Mouse (Mus musculus) thymus, postnatal 10 days (tissue): ENCODE data around the gene Hivep3.
A peak's percentile ranks its signal among the peaks of the same experiment; 100 is the strongest.

Source experiments
- DNase-seq, 2 experiments: peaks; one replicate each; pipeline ENCODE4 v3.0.0; 2021; ENCODE audit warnings: low spot score in 2 of 2

The Hivep3 gene

GRCm38 (mm10) chr4:120104599-120104998, 371.0 kb downstream of the Hivep3 start:
- DNase-seq, result peak; percentile 53 to 83

- no peak for DNase-seq
Measured at GRCm38 (mm10) chr4:120106362-120106761, 372.8 kb downstream of the Hivep3 start.

GRCm38 (mm10) chr4:120107787-120108186, 374.2 kb downstream of the Hivep3 start:
- DNase-seq, result no peak

GRCm38 (mm10) chr4:120115516-120115915, 381.9 kb downstream of the Hivep3 start:
- no peak for DNase-seq

- DNase-seq, result no peak
Measured at GRCm38 (mm10) chr4:120116312-120116711, 382.7 kb downstream of the Hivep3 start.

DNA sequence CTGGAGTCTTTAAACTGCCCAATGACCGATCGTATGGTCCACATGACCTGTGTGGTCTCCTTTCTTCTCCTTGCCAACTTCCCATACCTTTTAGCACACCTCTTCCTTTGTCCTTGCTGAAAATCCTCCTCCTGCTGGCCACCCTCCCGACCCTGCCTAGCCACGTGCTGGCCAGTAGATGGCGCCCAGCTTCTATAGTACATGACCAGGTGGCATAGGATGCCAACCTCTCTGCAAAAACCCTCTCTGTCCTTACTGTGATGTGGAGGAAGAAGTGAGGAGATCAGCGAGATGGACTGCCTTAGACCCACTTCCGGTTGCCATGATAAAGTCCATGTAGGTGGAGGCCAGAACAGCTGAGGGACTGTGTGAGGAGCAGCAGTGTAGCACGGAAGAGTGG, 386.7 kb downstream of the Hivep3 start:
- peak; percentile 21 to 54 for DNase-seq

- no peak for DNase-seq
Measured at GRCm38 (mm10) chr4:120124656-120125055, 391.1 kb downstream of the Hivep3 start.

DNA sequence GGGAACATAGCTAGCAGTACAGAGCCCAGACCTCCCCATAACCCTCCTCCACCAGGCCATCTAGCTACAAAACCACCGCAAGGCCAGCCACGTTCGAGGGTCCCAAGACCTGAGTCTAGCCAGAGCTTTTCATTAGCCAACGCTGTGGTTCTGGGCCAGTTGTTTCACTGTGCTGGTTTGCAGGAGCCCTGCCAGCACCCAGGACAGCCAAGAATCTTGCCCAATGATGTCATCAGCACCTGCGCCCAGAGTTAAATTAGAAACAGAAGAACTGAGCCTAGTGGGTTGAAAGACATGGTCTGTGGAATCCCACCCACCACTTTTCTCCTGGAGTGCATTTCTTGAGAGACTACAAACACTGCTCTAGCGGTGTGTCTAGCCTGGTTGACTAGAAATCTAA, 392.5 kb downstream of the Hivep3 start:
- DNase-seq, result no peak

- DNase-seq, result no peak
Measured at GRCm38 (mm10) chr4:120127333-120127732, 393.7 kb downstream of the Hivep3 start.

DNA sequence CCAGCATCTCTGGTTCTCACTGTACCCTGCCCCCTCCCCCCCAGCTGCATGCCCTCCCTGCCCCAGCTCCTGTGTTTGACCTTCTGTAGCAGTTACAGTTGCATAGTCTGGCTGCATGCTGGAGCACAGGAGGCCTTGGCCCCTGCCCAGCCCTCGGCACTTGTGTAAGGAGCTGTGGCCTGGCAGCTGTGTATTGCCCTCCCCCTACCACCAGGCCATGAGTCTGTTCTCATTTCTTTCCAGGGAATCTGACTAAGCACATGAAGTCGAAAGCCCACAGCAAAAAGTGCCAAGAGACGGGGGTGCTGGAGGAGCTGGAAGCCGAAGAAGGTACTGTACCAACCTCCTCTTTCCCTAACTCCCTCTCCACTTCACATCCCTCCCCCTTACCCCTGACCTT, 394.4 kb downstream of the Hivep3 start:
- DNase-seq, result no peak

- DNase-seq, result peak in 1 of 2 experiments; percentile 58
Measured at GRCm38 (mm10) chr4:120129233-120129885, 395.8 kb downstream of the Hivep3 start.

DNA sequence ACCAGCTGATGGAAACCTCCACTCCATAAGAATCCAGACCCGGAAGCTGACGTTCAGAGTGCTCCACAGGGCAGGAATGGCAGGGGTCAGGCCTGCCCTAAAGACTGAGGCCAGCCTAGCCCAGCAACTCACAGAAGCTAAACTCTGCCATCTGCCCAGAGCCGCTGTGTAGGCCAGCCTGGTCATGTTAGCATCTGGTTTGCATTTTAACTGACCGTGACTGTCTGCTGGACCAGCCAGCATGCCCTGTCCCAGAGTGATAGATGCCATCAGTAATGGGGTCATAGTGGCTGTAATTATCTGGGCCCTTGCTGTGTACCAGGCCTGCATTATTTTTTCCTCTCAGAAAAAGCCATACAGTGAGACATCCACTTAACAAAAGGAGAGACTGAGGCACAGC, 397.3 kb downstream of the Hivep3 start:
- DNase-seq, result no peak

DNA sequence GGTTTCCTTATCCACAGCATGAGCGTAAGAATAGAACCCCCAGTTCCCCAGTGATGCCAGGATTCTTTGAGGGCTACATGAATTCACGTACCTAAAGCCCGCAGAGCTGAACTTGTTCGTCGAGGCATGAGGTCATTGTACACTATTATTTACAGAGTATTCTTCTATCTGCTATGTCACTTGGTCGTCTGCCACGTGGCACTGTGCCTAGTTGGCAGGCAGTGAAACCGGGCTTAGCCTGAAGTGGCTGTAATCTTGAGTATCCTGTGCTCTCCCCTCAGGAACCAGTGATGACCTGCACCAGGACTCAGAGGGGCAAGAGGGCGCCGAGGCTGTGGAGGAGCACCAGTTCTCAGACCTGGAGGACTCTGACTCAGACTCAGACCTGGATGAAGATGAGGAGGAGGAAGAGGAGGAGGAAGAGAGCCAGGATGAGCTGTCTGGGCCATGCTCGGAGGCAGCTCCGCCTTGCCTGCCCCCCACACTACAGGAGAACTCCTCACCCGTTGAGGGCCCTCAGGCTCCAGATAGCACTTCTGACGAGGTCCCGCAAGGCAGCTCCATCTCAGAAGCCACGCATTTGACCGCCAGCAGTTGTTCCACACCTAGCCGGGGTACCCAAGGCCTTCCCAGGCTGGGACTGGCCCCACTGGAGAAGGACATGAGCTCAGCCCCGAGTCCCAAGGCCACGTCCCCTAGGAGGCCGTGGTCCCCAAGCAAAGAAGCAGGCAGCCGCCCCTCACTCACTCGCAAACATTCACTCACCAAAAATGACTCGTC, 398.0 kb downstream of the Hivep3 start:
- DNase-seq, result no peak

DNA sequence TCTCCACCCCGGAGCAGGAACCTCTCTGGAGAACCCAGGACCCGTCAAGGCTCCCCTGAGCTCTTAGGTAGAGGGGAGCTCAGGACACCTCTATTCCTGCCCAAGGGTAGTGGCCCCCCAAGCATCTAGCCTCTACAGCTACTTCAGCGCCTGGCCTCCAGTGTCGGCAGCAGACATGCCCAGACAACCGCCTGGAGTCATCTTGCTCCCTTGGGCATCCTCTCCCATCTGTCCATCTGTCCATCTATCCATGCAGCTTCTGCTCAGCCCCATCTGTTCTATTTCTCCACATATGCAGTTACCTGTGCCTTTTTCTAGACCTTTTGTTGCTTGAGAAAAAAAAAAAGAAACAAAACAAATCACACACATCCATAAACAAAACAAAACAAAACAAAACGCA, 400.6 kb downstream of the Hivep3 start:
- DNase-seq, result no peak

GRCm38 (mm10) chr4:120141810-120142209, 408.2 kb downstream of the Hivep3 start:
- DNase-seq, result no peak

DNA sequence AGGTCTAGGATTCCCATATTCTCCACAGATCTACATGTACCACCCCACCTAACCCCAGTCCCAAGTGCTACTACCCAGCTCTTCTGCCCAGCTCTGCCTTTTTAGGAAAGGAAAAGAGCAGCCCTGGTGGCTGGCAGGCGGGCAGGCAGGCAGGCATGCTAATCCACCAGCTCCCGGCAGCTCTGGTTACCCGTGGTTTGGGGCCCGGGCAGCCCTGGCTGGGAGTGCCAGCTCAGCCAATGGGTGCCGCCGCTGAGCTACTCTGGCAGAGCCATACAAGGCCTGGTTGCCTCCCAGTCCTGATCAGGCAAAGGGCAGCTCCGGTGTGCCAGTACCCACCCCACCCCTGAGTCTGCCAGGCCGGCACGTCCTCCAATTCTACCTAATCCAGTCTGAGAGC, 409.3 kb downstream of the Hivep3 start:
- no peak for DNase-seq

DNA sequence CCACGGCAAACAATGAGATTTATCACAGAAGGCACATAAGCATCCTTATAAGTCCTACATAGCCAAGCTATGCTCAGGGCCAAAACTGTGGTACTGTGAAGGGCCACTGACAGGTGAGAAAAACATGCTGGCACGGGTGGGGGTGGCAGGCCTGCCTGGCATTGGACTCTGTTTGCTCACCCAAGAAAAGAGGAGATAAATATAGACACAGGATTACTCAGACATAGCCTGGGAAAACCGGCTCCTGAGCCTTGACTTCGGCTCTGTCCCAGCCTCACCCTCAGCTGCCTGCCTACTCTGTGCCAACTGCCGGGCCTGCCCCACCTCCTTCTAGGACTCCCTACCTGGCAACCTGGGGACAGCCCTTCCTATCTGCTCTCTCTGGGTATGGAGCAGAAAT, 410.8 kb downstream of the Hivep3 start:
- no peak for DNase-seq

DNA sequence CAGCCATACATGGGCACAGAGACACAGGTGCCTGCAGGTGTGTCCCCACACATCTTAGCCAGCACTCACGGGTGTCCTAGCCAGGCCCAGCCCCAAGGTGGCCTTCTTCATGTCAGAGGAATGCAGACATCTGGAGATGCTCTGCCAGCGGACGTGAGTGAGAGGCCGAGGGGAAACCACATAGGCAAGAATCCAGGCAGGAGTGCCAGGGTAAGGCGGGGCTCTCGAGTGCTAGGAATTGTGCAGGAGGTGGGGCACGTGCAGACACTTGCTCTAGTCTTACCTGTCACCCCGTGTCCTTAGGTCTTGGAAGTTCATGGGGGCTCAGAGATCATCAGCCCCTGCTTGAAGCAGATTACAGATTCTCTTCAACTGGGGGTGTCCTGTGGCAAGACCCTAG, 412.3 kb downstream of the Hivep3 start:
- DNase-seq, result no peak

DNA sequence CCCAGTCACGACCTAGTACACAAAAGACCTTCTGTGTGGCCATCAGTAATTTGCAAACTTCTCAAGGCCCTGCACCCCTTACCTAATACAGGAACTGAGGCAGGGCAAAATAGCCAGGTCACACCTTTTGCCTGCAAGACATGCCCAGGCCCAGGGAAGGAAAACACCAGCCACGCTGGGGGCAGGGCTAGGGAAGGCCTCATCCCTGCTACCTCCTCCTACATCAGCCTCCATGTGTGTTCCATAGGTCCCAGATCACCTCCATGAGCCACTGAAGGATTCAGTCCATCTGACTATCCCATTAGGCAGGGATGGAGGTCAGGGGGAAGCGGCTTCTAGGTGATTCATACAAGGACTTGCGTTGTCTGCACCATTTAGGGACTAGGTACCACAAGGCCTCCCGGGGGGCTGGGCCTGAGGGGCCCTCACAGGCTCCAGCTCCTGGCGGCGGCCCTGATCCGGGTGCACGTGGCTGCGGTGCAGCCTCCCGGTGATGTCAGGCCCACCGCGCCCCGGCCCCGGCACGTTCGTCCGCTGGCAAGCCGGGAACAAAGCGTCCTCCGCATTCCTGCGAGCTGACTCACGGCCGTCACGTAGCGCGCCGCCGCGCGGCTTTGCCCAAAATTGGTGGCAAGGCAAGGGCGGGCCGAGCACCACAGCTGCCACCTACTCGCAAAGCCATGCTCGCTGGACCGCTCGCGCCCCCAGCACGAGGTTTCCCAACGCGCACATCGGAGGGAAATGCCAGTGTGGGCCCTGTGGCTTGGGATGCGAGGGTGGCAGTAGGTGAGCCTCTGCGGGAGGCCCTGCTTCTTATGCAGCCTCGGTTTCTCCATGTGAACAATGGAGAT, 414.9 kb downstream of the Hivep3 start:
- peak; percentile 10 to 31 for DNase-seq

GRCm38 (mm10) chr4:120149142-120149524, 415.5 kb downstream of the Hivep3 start:
- DNase-seq, result no peak

DNA sequence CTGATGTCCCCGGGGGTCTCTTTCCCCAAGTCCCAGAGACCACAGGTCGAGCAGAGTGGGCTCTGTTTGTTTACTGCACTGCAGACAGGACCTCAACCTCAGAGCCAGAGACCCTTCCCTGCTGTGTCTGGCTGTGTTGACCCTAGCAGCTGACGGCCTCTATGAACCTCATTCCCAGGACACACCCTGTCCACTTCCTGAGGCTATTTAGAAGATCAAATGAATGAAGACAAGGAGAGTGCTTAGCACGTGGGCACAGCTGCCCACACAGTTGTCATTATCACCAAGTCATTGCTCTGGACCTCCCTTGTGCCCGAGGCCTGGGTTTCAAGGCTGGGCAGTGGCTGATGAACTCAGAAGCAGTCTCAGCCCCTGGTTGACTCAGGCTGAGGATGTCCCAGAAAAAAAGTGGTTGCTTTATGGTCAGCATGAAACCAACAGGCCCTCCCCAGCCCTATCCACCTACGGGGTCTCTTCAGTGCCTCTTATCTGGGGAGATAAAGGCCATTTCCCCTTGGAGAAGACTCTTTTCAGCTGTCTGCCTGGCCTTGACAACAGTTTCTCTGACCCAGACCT, 416.8 kb downstream of the Hivep3 start:
- no peak for DNase-seq

- no peak for DNase-seq
Measured at GRCm38 (mm10) chr4:120151906-120152305, 418.3 kb downstream of the Hivep3 start.
